Mouse (Mus musculus): ENCODE measurements at regions not wholly inside any gene's neighbourhood (a gene's known extent, or its start where the extent isn't known, plus 50 kb on each side); places are given as distances from the start of the nearest gene placed in this dataset.

DNA sequence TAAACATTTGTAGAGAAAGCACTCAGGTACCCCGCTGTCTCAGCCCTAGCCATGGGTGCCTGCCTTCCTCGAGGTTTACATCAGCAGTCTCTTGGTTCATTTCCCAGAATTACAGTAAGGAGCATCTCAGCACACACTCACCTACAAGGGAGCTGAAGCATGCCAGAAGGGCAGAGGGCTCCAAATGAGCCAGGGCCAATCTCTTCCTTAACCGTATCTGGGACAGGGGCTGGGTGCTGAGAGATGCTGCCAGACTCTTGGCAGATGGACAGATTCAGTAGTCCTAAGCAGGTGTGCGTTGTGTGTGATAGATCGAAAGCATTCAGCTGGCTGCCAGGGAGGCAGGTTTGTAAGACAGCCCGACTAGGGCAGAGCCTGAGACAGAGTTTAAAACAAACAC lies 97.0 kb downstream of the Fam168b start:
- Histone ChIP-seq H3K27ac (no peak overlapping the region), H3K9ac (no peak overlapping the region), H3K9me3 (no peaks in the 10 kb centered on the region), H3K27me3 (peaks cover 44% of the 10 kb centered on the region), H3K4me3 (no peak overlapping the region), H3K36me3 (no peaks in the 10 kb centered on the region), H3K4me2 (no peak overlapping the region), H3K4me1 (peaks cover 11% of the 10 kb centered on the region)
- 77% methylated on average over 6 of the region's 6 CpGs for WGBS
- ATAC-seq (ENCODE audit: insufficient number of reproducible peaks, insufficient read depth, low FRiP score, low TSS enrichment, low read depth): no peak

DNA sequence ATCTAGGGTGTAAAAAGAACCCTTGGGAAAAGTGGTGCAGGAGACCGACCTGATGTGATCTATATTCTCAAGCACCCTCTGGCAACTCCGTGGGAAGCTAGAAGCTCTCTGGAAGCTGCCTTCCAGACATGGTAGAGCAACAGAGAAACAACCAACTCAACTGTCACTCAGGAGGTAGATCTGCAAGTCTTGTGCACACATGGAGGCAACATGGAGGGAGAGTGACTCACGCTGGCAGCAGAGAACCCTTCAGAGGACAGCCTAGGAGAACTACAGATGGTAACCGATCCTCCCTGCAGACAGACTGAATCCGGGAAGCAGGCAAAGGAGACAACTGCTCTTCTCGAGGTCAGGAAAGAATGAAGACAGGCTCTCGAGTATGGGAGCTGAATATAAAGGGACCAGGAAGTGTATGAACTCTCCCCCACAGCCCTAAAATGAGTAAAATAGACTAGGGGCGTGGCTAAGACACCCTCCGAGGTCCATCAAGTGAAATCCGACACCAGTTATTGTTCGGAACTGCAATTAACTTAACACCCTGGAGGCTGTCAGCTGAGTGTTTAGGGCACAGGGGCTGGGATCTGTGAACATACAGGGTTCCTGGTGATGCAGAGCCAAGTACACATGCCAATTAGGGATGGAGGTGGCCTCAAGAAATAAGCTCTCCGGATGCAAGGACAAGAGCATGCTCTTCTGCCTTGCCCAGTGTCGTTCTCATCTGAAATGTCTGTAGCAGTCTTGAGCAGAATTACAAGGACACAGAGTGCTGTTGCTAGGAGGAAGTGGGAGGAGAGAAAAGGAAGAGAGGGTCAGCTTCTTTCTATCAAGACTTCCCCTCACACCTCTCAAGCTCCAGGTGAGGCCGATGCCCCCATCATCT lies 93.5 kb downstream of the Fam168b start:
- peak overlapping the region; percentile 64 for H3K4me3 ChIP-seq
- no peak overlapping the region for H3K27ac ChIP-seq
- peaks cover 73% of the 10 kb centered on the region for H3K27me3 ChIP-seq
- H3K36me3 ChIP-seq: no peaks in the 10 kb centered on the region
- H3K4me1 ChIP-seq: peaks cover 15% of the 10 kb centered on the region
- ATAC-seq (ENCODE audit: insufficient number of reproducible peaks, insufficient read depth, low FRiP score, low TSS enrichment, low read depth): no peak
- 8% methylated on average over 14 of the region's 14 CpGs for WGBS
- H3K9me3 ChIP-seq: no peaks in the 10 kb centered on the region
- H3K9ac ChIP-seq: no peak overlapping the region
- peak overlapping the region; percentile 95 for H3K4me2 ChIP-seq

DNA sequence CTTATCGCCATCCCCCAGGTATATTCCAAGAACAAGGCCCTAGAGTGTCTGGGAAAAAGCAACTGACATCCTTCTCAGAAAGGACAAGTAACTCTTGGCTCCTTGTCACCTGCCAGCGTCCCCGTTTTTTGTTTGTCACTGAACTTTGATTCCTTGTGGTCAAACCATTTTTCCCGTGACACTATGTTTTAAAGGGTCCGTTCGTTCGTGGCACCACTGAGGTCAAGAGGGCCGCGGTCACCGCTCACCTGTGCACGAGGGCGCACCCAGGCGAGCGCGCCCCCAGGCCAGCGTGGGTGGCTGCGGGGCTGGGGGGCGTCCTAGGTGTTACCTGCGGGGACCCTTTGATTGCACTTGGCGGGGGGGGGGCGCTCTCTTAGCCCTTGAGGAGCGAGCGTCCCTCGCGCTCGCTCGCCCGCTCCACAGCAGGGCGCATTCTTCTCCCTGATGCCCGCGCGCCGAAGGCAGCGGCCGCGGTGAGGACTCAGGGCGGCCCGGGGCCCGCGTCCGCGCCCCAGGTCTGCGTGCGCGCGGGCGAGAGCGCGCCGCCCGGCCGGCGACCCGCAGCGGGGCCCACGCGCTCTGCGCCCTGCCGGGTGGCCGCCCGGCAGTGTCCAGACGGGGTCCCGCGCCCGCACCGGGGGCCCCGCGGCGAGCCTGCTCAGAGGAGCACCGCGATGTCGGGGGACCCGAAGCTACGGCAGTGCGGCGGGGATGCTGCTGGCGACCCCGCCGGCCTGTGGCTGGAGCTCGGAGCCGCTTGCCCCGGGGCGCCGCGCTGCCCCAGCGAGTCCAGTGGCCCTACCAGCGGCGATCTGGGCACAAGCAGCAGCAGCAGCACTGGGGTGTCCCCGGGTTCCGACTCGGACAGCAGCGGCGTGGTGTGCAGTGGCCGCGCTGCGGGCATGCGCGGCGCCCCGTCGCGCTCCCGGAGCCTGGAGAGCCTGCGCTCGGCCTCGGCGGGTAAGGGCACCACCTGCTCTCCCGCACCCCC lies 92.5 kb downstream of the Fam168b start:
- Histone ChIP-seq H3K27me3 (peaks cover 81% of the 10 kb centered on the region), H3K4me1 (peaks cover 15% of the 10 kb centered on the region), H3K36me3 (no peaks in the 10 kb centered on the region), H3K27ac (no peak overlapping the region), H3K9ac (peak overlapping the region; percentile 76), H3K9me3 (no peaks in the 10 kb centered on the region), H3K4me3 (peak overlapping the region; percentile 64), H3K4me2 (peak overlapping the region; percentile 95)
- WGBS: under 1% methylated on average over 100 of the region's 108 CpGs
- ATAC-seq (ENCODE audit: insufficient number of reproducible peaks, insufficient read depth, low FRiP score, low TSS enrichment, low read depth): 0 out of 2 replicates have a peak, but pooled peaks have one; percentile 23

DNA sequence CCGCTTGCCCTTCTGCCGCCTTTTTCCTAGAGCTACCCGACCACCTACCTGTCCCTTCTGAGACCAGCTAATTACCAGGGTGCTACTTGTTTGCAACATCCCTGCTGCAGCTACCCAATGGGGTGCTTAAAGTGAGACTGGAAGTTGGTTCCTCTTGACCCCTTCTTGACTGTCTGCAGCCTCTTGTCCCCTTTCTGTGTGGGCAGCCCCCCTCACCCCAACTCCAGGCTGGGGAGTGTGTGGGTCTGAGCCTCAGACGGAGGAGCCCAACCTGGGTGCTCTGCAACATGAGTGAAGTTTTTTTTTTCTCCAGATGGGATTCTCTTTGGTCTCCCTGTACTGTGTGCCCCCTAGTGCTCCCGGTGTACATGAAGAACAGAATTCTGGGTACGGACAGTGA lies 91.7 kb downstream of the Fam168b start:
- H3K4me2 ChIP-seq: peak overlapping the region; percentile 95
- peaks cover 15% of the 10 kb centered on the region for H3K4me1 ChIP-seq
- no peak for ATAC-seq (ENCODE audit: insufficient number of reproducible peaks, insufficient read depth, low FRiP score, low TSS enrichment, low read depth)
- no peaks in the 10 kb centered on the region for H3K9me3 ChIP-seq
- peaks cover 83% of the 10 kb centered on the region for H3K27me3 ChIP-seq
- H3K27ac ChIP-seq: no peak overlapping the region
- peak overlapping the region; percentile 64 for H3K4me3 ChIP-seq
- H3K36me3 ChIP-seq: no peaks in the 10 kb centered on the region
- WGBS: under 1% methylated on average over 6 of the region's 6 CpGs
- no peak overlapping the region for H3K9ac ChIP-seq

DNA sequence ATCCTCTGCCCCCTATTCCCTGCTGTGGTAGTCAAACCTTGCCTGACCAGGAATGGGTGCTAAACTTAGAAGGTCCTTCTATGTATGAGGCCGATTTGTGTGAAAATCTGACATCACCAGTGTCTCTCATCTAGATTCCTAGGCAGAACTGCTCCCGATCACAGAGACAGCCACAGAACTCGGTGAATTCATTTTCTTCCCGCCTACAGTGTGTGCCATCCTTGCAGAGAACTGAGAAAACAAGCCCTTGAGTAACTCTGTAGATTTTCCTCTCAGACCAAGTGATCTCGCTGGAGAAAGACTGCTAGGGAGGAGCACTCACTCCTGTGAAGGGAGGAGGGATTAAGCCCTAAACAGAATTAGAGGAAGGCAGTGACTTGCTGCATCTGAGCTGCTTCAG lies 89.3 kb downstream of the Fam168b start:
- Histone ChIP-seq H3K27ac (no peak overlapping the region), H3K36me3 (no peaks in the 10 kb centered on the region), H3K9me3 (no peaks in the 10 kb centered on the region), H3K4me3 (no peak overlapping the region), H3K9ac (no peak overlapping the region), H3K27me3 (peaks cover 66% of the 10 kb centered on the region), H3K4me1 (peaks cover 15% of the 10 kb centered on the region), H3K4me2 (no peak overlapping the region)
- ATAC-seq (ENCODE audit: insufficient number of reproducible peaks, insufficient read depth, low FRiP score, low TSS enrichment, low read depth): no peak
- 57% methylated on average over 5 of the region's 5 CpGs for WGBS

DNA sequence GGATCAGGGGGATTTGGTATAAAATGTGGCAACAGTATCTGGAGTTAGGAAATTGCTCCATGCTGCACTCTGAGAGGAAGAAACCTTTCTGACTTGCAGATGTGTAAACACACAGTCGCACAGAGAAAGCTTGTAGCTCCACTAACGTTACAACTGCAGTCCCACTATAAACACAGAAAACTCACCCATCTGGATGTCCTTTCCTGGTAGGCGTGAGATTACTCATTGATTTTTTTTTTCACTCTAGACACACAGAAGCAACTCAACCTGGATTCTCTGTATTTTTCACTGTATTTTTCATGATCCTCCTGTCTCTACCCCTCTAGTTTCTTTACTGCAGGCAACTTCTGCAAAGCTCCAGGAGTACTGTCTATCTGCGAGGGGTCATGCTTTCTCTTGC lies 82.3 kb downstream of the Fam168b start:
- no peak overlapping the region for H3K9ac ChIP-seq
- no peak for ATAC-seq (ENCODE audit: insufficient number of reproducible peaks, insufficient read depth, low FRiP score, low TSS enrichment, low read depth)
- H3K36me3 ChIP-seq: no peaks in the 10 kb centered on the region
- no peak overlapping the region for H3K4me3 ChIP-seq
- 56% methylated on average over 4 of the region's 4 CpGs for WGBS
- peaks cover 4% of the 10 kb centered on the region; the same call in 1 of the 2 replicates for H3K27me3 ChIP-seq
- H3K4me2 ChIP-seq: no peak overlapping the region
- H3K4me1 ChIP-seq: no peaks in the 10 kb centered on the region
- no peak overlapping the region for H3K27ac ChIP-seq
- H3K9me3 ChIP-seq: no peaks in the 10 kb centered on the region

DNA sequence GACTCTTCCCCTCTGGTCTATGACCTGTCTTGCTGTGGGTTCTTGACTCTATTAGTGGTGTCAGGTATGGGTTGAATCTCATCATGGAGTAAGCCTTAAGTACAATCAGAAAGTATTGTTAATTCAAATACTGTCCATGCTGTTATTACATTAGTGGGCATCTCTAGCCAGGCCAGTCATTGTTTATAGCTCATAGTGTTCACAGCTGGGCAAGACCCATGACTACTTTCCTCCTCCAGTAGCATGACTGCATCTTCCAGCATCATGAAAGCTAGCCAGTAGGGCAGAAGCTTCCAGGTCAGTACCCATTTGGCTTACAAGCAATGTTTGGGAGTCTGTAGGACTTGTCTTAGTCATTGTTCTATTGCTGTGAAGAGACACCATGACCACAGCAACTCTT lies 81.4 kb downstream of the Fam168b start:
- no peak overlapping the region for H3K4me2 ChIP-seq
- H3K27me3 ChIP-seq: no peaks in the 10 kb centered on the region
- H3K4me3 ChIP-seq: no peak overlapping the region
- ATAC-seq (ENCODE audit: insufficient number of reproducible peaks, insufficient read depth, low FRiP score, low TSS enrichment, low read depth): no peak
- no peak overlapping the region for H3K9ac ChIP-seq
- no peaks in the 10 kb centered on the region for H3K4me1 ChIP-seq
- H3K27ac ChIP-seq: no peak overlapping the region
- H3K36me3 ChIP-seq: no peaks in the 10 kb centered on the region
- H3K9me3 ChIP-seq: no peaks in the 10 kb centered on the region

DNA sequence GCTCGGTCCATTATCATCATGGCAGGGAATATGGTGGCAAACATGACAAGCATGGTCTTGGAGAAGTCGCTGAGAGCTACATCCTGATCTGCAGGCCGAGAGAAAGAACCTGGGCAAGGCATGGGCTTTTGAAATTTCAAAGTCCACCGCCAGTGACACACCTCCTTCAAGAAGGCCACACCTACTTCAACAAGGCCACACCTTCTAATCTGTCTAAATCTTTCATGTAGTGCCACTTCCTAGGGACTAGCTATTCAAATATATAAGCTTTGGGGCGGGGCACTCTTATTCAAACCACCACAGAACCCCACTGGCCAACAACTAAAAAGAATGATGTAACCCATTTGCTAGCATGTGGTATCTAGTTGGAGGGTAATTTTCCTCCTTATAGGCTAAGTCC lies 81.0 kb downstream of the Fam168b start:
- Histone ChIP-seq H3K27ac (no peak overlapping the region), H3K27me3 (no peaks in the 10 kb centered on the region), H3K9ac (no peak overlapping the region), H3K9me3 (no peaks in the 10 kb centered on the region), H3K4me2 (no peak overlapping the region), H3K4me1 (no peaks in the 10 kb centered on the region), H3K36me3 (no peaks in the 10 kb centered on the region), H3K4me3 (no peak overlapping the region)
- WGBS: 85% methylated on average over 5 of the region's 5 CpGs
- no peak for ATAC-seq (ENCODE audit: insufficient number of reproducible peaks, insufficient read depth, low FRiP score, low TSS enrichment, low read depth)

Measured in embryonic facial prominence, embryonic 13.5 days (tissue).